Mouse (Mus musculus) kidney, postnatal 0 days (tissue): ENCODE data around the gene Spata3. TPM values are rescaled to one million over a fixed set of nuclear protein-coding genes. Genes with fewer than 3 reads are reported as not detected.

Source experiments
- ATAC-seq: fragments of 200-750 bp; cut with Nextera tagmentation; replicated peaks from 2 replicates; pipeline ENCODE4 v1.8.0; 2017; ENCODE audit warnings: low read depth, moderate number of reproducible peaks, moderate TSS enrichment, moderate library complexity; ENCODE audit not compliant: low FRiP score
- DNase-seq: peaks from one replicate; pipeline ENCODE4 v3.0.0-alpha.2; 2016; ENCODE audit warnings: low spot score
- H3K27ac ChIP-seq: fragments of 300-500 bp; sonication (generic); 2 replicates; pipeline ENCODE4 v1.5.1; 2014; ENCODE audit warnings: mild to moderate bottlenecking
- H3K27me3 ChIP-seq: fragments of 300-500 bp; sonication (generic); 2 replicates; pipeline ENCODE4 v1.6.1; 2014; ENCODE audit warnings: low read length, mixed read lengths; ENCODE audit not compliant: insufficient read depth
- H3K36me3 ChIP-seq: fragments of 300-500 bp; sonication (generic); 2 replicates; pipeline ENCODE4 v1.6.1; 2014; ENCODE audit warnings: low read length, mixed read lengths; ENCODE audit not compliant: insufficient read depth
- H3K4me1 ChIP-seq: fragments of 300-500 bp; sonication (generic); replicated peaks from 2 replicates; pipeline ENCODE4 v1.6.1; 2014; ENCODE audit warnings: antibody characterized with exemption, low read length, mixed read lengths; ENCODE audit not compliant: insufficient read depth
- H3K4me2 ChIP-seq: fragments of 300-500 bp; sonication (generic); 2 replicates; pipeline ENCODE4 v1.6.1; 2014; ENCODE audit warnings: mild to moderate bottlenecking, low read length, moderate library complexity, mixed read lengths
- H3K4me3 ChIP-seq: fragments of 300-500 bp; sonication (generic); replicated peaks from 2 replicates; pipeline ENCODE4 v1.5.1; 2014; ENCODE audit warnings: low read depth, low read length
- H3K9ac ChIP-seq: fragments of 300-500 bp; sonication (generic); 2 replicates; pipeline ENCODE4 v1.6.1; 2014; ENCODE audit warnings: low read depth, low read length
- H3K9me3 ChIP-seq: fragments of 300-500 bp; sonication (generic); replicated peaks from 2 replicates; pipeline ENCODE4 v1.6.1; 2016; ENCODE audit warnings: low read length, inconsistent platforms, mixed read lengths
- CTCF ChIP-seq: IDR thresholded peaks from 2 replicates; pipeline ENCODE4 v1.5.1; 2016; ENCODE audit warnings: antibody characterized with exemption, low read depth, mild to moderate bottlenecking, moderate library complexity
- WGBS: fragments of 180-500 bp; shearing (Covaris S2); extraction: QIAGEN DNeasy Blood & Tissue Kit; methylation state at CpG from one replicate; pipeline ENCODE4 v1.1.7; 2014; 5-methylcytosine and 5-hydroxymethylcytosine counted together
- polyA plus RNA-seq: library from polyadenylated mRNA; unstranded; fragments of >200 nt; fragmentation: Nextera tagmentation; extraction: Ambion mirVana; gene quantifications from 2 replicates; pipeline ENCODE4 v1.2.1, GENCODE M21; 2015

The Spata3 gene
- polyA plus RNA-seq, 1 experiment from 2014 or later = 0.21 TPM

GRCm38 (mm10) chr1:86076565-86076964 is 59.9 kb downstream of the Spata3 start:
- no peak for TF ChIP-seq CTCF
- no peak overlapping the region for H3K9ac ChIP-seq
- H3K4me2 ChIP-seq = no peak overlapping the region
- DNase-seq (no peak), ATAC-seq (no peak)
- H3K27ac ChIP-seq = no peak overlapping the region
- H3K4me1 ChIP-seq = no peaks in the 10 kb centered on the region
- H3K4me3 ChIP-seq = no peak overlapping the region
- H3K9me3 ChIP-seq = no peaks in the 10 kb centered on the region
- H3K36me3 ChIP-seq = peaks cover 47% of the 10 kb centered on the region; the same call in 1 of the 2 replicates
- no peaks in the 10 kb centered on the region for H3K27me3 ChIP-seq
- WGBS = 92% methylated on average over 2 of the region's 2 CpGs

Other genes starting within 250 kb of the Spata3 start
- gene A630001G21Rik, start 238.2 kb upstream of the Spata3 start, polyA plus RNA-seq = 0.98 and 1.7 TPM in 2 replicates
- 31.3 and 34.6 TPM in 2 replicates for gene Cab39, start 223.4 kb upstream of the Spata3 start, polyA plus RNA-seq
- gene Itm2c, start 122.5 kb upstream of the Spata3 start, polyA plus RNA-seq = 256 TPM in 2 replicates
- 1.3 and 2.0 TPM in 2 replicates for gene 4933407L21Rik, start 88.3 kb upstream of the Spata3 start, polyA plus RNA-seq
- gene Gpr55, start 55.8 kb upstream of the Spata3 start, polyA plus RNA-seq = 0.03 TPM in 1 of 2 replicates, not detected in the other
- gene 2810459M11Rik, start 29.0 kb downstream of the Spata3 start, polyA plus RNA-seq = 0.70 and 0.88 TPM in 2 replicates
- 123 and 145 TPM in 2 replicates for gene Psmd1, start 47.6 kb downstream of the Spata3 start, polyA plus RNA-seq
- gene Htr2b, start 95.2 kb downstream of the Spata3 start, polyA plus RNA-seq = 3.0 and 3.3 TPM in 2 replicates
- gene Gm21972, start 116.8 kb downstream of the Spata3 start, polyA plus RNA-seq = not detected in 2 replicates
- 16.5 and 20.1 TPM in 2 replicates for gene Armc9, start 138.0 kb downstream of the Spata3 start, polyA plus RNA-seq